8 mouse cellular contexts compared by ENCODE assay signal in the genomic region with DNA sequence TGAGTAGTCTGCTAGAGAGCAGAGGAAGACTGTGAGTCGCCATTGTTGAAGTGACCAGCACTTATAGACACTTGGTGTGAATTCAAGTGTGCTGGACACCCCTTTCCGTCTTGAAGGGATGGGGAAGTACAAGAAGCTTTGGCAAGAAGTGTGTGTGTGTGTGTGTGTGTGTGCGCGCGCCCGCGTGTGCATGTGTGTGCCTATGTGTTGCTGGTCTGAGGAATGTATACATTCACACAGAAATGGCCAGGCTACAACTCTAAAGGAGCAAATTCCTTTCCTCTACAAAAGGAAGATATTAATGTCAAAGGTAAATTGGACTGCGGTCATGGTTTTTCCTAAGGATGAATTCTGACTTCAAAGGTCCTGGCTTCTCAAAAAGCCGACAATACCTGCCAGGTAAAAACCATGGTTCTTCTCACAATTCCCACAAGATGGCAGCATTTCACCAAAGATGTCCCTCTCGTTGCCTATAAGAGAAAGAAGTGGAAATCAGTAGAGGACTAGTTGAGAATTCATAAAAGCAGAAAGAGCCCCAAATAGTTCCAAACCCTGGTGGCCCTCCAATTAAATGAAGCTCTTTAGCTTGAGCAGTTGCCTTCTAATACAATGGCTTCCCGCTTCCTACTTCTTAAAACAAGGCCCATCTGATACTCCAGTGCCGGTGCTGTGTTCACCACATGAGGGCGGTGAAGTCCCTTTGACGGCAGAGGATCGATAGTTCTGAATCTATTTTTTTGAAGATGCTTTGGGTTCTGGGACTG.
DNase-seq lines count a peak whose midpoint lies in the region; ATAC-seq and TF ChIP-seq lines count a peak whose summit lies in the region.

No protein-coding gene starts in this region.

- no peak overlapping the region for H3K9ac ChIP-seq in MEL (ENCODE audit: control insufficient read depth, low read depth, low read length, poor library complexity, severe bottlenecking)
- no peak overlapping the region for H3K9ac ChIP-seq in forebrain, embryonic 11.5 days (ENCODE audit: low read length)
- H3K9ac ChIP-seq in hindbrain, embryonic 11.5 days (ENCODE audit: low read depth, low read length): no peak overlapping the region
- H3K9ac ChIP-seq in lung, embryonic 15.5 days: no peak overlapping the region

- no peak for TF ChIP-seq EP300 in MEL (IDR thresholded peaks at IDR 0.05; ENCODE audit: low read depth in 1 of 2, low read length in 2 of 2)

- 0 out of 2 replicates have a peak, but pooled peaks have one; percentile 15 for ATAC-seq in forebrain, embryonic 11.5 days (replicated peaks; ENCODE audit: low FRiP score)
- ATAC-seq in hindbrain, embryonic 11.5 days (ENCODE audit: low FRiP score): peak; percentile 38; the same call in 1 of the 2 replicates
- no peak for ATAC-seq in lung, embryonic 15.5 days (ENCODE audit: borderline replicate concordance, extremely low read depth, low FRiP score, low TSS enrichment)
- no peak for ATAC-seq in monocyte, adult 5-6 weeks (replicated peaks; ENCODE audit: insufficient number of reproducible peaks, low FRiP score, low TSS enrichment, poor library complexity, severe bottlenecking)

- H3K36me3 ChIP-seq in MEL (ENCODE audit: control insufficient read depth in 1 of 2, insufficient read depth in 2 of 2, low read length in 2 of 2): no peaks in the 10 kb centered on the region
- H3K36me3 ChIP-seq in forebrain, embryonic 11.5 days (ENCODE audit: control insufficient read depth, insufficient read depth, low read length): no peaks in the 10 kb centered on the region
- no peaks in the 10 kb centered on the region for H3K36me3 ChIP-seq in hindbrain, embryonic 11.5 days (ENCODE audit: control insufficient read depth, insufficient read depth, low read length)
- no peaks in the 10 kb centered on the region for H3K36me3 ChIP-seq in lung, embryonic 15.5 days

- 55% methylated on average over 15 of the region's 15 CpGs for WGBS in forebrain, embryonic 11.5 days
- 62% methylated on average over 15 of the region's 15 CpGs for WGBS in hindbrain, embryonic 11.5 days
- WGBS in lung, embryonic 15.5 days: 51% methylated on average over 15 of the region's 15 CpGs

- no peaks in the 10 kb centered on the region for H3K79me2 ChIP-seq in MEL (ENCODE audit: control insufficient read depth, insufficient read depth, low read length, poor library complexity)

- H3K27ac ChIP-seq in MEL (ENCODE audit: control insufficient read depth, low read depth, low read length): no peak overlapping the region
- H3K27ac ChIP-seq in forebrain, embryonic 11.5 days (ENCODE audit: low read depth, low read length): no peak overlapping the region
- no peak overlapping the region for H3K27ac ChIP-seq in hindbrain, embryonic 11.5 days (ENCODE audit: low read depth, low read length)
- no peak overlapping the region for H3K27ac ChIP-seq in lung, embryonic 15.5 days

- no peaks in the 10 kb centered on the region for H3K27me3 ChIP-seq in MEL (ENCODE audit: control insufficient read depth in 1 of 2, insufficient read depth in 2 of 2, low read length in 2 of 2)
- H3K27me3 ChIP-seq in forebrain, embryonic 11.5 days (ENCODE audit: control insufficient read depth, insufficient read depth, low read length): no peaks in the 10 kb centered on the region
- no peaks in the 10 kb centered on the region for H3K27me3 ChIP-seq in hindbrain, embryonic 11.5 days (ENCODE audit: control insufficient read depth, insufficient read depth, low read length)
- 0 out of 2 replicates have a peak, but pooled peaks cover 4% of the 10 kb centered on the region for H3K27me3 ChIP-seq in lung, embryonic 15.5 days

- TF ChIP-seq POLR2A in MEL (IDR thresholded peaks at IDR 0.05; ENCODE audit: control insufficient read depth in 1 of 2, insufficient read depth in 1 of 2, low read depth in 1 of 2, low read length in 2 of 2, poor library complexity in 1 of 2): no peak
- no peak for TF ChIP-seq POLR2A in brain, embryonic 14.5 days (IDR thresholded peaks at IDR 0.05; ENCODE audit: borderline replicate concordance, extremely low read depth, insufficient read depth, insufficient read length, poor library complexity, severe bottlenecking)

- TF ChIP-seq RAD21 in MEL (IDR thresholded peaks at IDR 0.05; ENCODE audit: low read depth, low read length): peak; percentile 44

- peak in 2 of 3 experiments; percentile 10 to 38; a peak in 2 of 6 replicates for TF ChIP-seq CTCF in MEL (IDR thresholded peaks at IDR 0.05 in 2 of 3, conservative IDR thresholded peaks at IDR 0.05 in 1 of 3; ENCODE audit: control insufficient read depth in 1 of 3, insufficient read depth in 1 of 3, low read depth in 2 of 3, low read length in 3 of 3, poor library complexity in 1 of 3, severe bottlenecking in 1 of 3)
- TF ChIP-seq CTCF in brain, embryonic 14.5 days (IDR thresholded peaks at IDR 0.05; ENCODE audit: borderline replicate concordance, extremely low read depth, insufficient read depth, insufficient read length): peak; percentile 71

- H3K4me2 ChIP-seq in forebrain, embryonic 11.5 days (ENCODE audit: low read depth, low read length, severe bottlenecking): peak overlapping the region; percentile 18; the same call in 1 of the 2 replicates
- H3K4me2 ChIP-seq in hindbrain, embryonic 11.5 days (replicated peaks; ENCODE audit: low read depth, low read length): no peak overlapping the region
- peak overlapping the region; percentile 40; the same call in 1 of the 2 replicates for H3K4me2 ChIP-seq in lung, embryonic 15.5 days

- H3K9me3 ChIP-seq in MEL (replicated peaks; ENCODE audit: insufficient read depth, low read length): no peaks in the 10 kb centered on the region
- no peaks in the 10 kb centered on the region for H3K9me3 ChIP-seq in forebrain, embryonic 11.5 days (ENCODE audit: control insufficient read depth, low read length)
- no peaks in the 10 kb centered on the region for H3K9me3 ChIP-seq in hindbrain, embryonic 11.5 days (ENCODE audit: control insufficient read depth, low read length)
- no peaks in the 10 kb centered on the region for H3K9me3 ChIP-seq in lung, embryonic 15.5 days

- DNase-seq in MEL (ENCODE audit: low read depth, low spot score): peak; percentile 12
- DNase-seq in brain, embryonic 14.5 days (ENCODE audit: low read depth): peak; percentile 85
- DNase-seq in forebrain, embryonic 11.5 days (ENCODE audit: low spot score): peak; percentile 59
- peak; percentile 66 for DNase-seq in hindbrain, embryonic 11.5 days (ENCODE audit: low spot score)
- DNase-seq in layer of hippocampus, adult 8-10 months (ENCODE audit: low spot score in 2 of 2): peak; percentile 47 to 72
- DNase-seq in ovary, postnatal 14 days (ENCODE audit: low spot score): peak; percentile 48

- no peaks in the 10 kb centered on the region for H3K4me1 ChIP-seq in MEL (ENCODE audit: control insufficient read depth in 1 of 2, insufficient read depth in 2 of 2, low read length in 2 of 2)
- H3K4me1 ChIP-seq in forebrain, embryonic 11.5 days (replicated peaks; ENCODE audit: control insufficient read depth, insufficient read depth, low read length): no peaks in the 10 kb centered on the region
- no peaks in the 10 kb centered on the region for H3K4me1 ChIP-seq in hindbrain, embryonic 11.5 days (replicated peaks; ENCODE audit: control insufficient read depth, insufficient read depth, low read length)
- no peaks in the 10 kb centered on the region for H3K4me1 ChIP-seq in lung, embryonic 15.5 days

- H3K4me3 ChIP-seq in MEL (ENCODE audit: control insufficient read depth in 1 of 2, insufficient read depth in 1 of 2, low read depth in 2 of 2, low read length in 2 of 2): no peak overlapping the region
- H3K4me3 ChIP-seq in forebrain, embryonic 11.5 days (ENCODE audit: low read depth, low read length): no peak overlapping the region
- H3K4me3 ChIP-seq in hindbrain, embryonic 11.5 days (ENCODE audit: low read depth, low read length): no peak overlapping the region
- H3K4me3 ChIP-seq in lung, embryonic 15.5 days: 0 out of 2 replicates have a peak overlapping the region, but pooled peaks have one; percentile 14

TF ChIP-seq in MEL, 35 proteins besides CTCF, POLR2A, EP300 and RAD21:
- TF ChIP-seq POLR2AphosphoS5 (IDR thresholded peaks at IDR 0.05; ENCODE audit: borderline replicate concordance, low read depth, low read length) (no peak), SMC3 (IDR thresholded peaks at IDR 0.05; ENCODE audit: low read depth, low read length) (peak; percentile 27; the same call in 1 of the 2 replicates)
TF ChIP-seq in MEL: peak in this region for 1.

Comparison
In these comparisons a context has a peak if more than half of its experiments do, and no peak if none do; other contexts are left out.
1. DNase-seq: peak in every context shown above with its lines; median percentile 85 in brain, embryonic 14.5 days; 66 in hindbrain, embryonic 11.5 days; 60 in layer of hippocampus, adult 8-10 months; 59 in forebrain, embryonic 11.5 days; 48 in ovary, postnatal 14 days; 12 in MEL.
2. ATAC-seq: peak in forebrain, embryonic 11.5 days (single experiment) and hindbrain, embryonic 11.5 days (single experiment); none in lung, embryonic 15.5 days (single experiment) and monocyte, adult 5-6 weeks (single experiment).